Comparison of ENCODE assay signal across 32 mouse cellular contexts in genomic region chr2:17970662-17971061, GRCm38 (mm10). TPM values are rescaled to one million over a fixed set of nuclear protein-coding genes. Genes with fewer than 3 reads are reported as not detected.
DNase-seq lines count a peak whose midpoint lies in the region; ATAC-seq and TF ChIP-seq lines count a peak whose summit lies in the region.
"Had no signal": no experiment of that assay in that cellular context is flagged by ENCODE, and none has a peak within 500 bp of the region (broad histone marks: within the 10 kb centered on the region; RNA-seq: fewer than 3 reads in every experiment).

No protein-coding gene starts in this region.

- H3K36me3 ChIP-seq in hindbrain, embryonic 10.5 days = no peaks in the 10 kb centered on the region
- no peaks in the 10 kb centered on the region for H3K36me3 ChIP-seq in hindbrain, embryonic 11.5 days (ENCODE audit: control insufficient read depth, insufficient read depth, low read length)
- H3K36me3 ChIP-seq in midbrain, embryonic 11.5 days (ENCODE audit: control insufficient read depth, insufficient read depth, low read length) = no peaks in the 10 kb centered on the region
- no peaks in the 10 kb centered on the region for H3K36me3 ChIP-seq in midbrain, embryonic 15.5 days (replicated peaks)
- H3K36me3 ChIP-seq in ES-E14 (ENCODE audit: control insufficient read depth, insufficient read depth, low read length, poor library complexity, severe bottlenecking) = no peaks in the 10 kb centered on the region
- H3K36me3 ChIP-seq: embryonic facial prominence, embryonic 10.5 days; embryonic facial prominence, embryonic 13.5 days; heart, embryonic 10.5 days; heart, embryonic 13.5 days had no signal

- H3K27ac ChIP-seq in hindbrain, embryonic 10.5 days = peak overlapping the region; percentile 70
- no peak overlapping the region for H3K27ac ChIP-seq in hindbrain, embryonic 11.5 days (ENCODE audit: low read depth, low read length)
- no peak overlapping the region for H3K27ac ChIP-seq in midbrain, embryonic 11.5 days (ENCODE audit: low read depth, low read length)
- H3K27ac ChIP-seq in midbrain, embryonic 15.5 days = no peak overlapping the region
- peak overlapping the region; percentile 90; the same call in 1 of the 2 replicates for H3K27ac ChIP-seq in ES-E14 (ENCODE audit: insufficient read depth, low read depth, low read length, poor library complexity, severe bottlenecking)
- H3K27ac ChIP-seq: embryonic facial prominence, embryonic 10.5 days; embryonic facial prominence, embryonic 13.5 days; gastrocnemius, adult 2 months; heart, adult 2 months; heart, embryonic 10.5 days; heart, embryonic 13.5 days; hindbrain, embryonic 14.5 days; hindbrain, postnatal 0 days had no signal

- H3K4me1 ChIP-seq in hindbrain, embryonic 10.5 days (replicated peaks) = peaks cover 43% of the 10 kb centered on the region
- H3K4me1 ChIP-seq in hindbrain, embryonic 11.5 days (replicated peaks; ENCODE audit: control insufficient read depth, insufficient read depth, low read length) = 0 out of 2 replicates have a peak, but pooled peaks cover 2% of the 10 kb centered on the region
- H3K4me1 ChIP-seq in midbrain, embryonic 11.5 days (ENCODE audit: control insufficient read depth, insufficient read depth, low read length) = peaks cover 9% of the 10 kb centered on the region
- H3K4me1 ChIP-seq in midbrain, embryonic 15.5 days = no peaks in the 10 kb centered on the region
- H3K4me1 ChIP-seq in ES-E14 (ENCODE audit: control insufficient read depth in 2 of 2, insufficient read depth in 2 of 2, low read length in 2 of 2, poor library complexity in 1 of 2) = peaks cover 25 to 36% of the 10 kb centered on the region in 2 experiments

- no peak overlapping the region for H3K9ac ChIP-seq in hindbrain, embryonic 11.5 days (ENCODE audit: low read depth, low read length)
- no peak overlapping the region; the same call in 1 of the 2 replicates for H3K9ac ChIP-seq in midbrain, embryonic 11.5 days (ENCODE audit: low read length)
- no peak overlapping the region for H3K9ac ChIP-seq in midbrain, embryonic 15.5 days
- H3K9ac ChIP-seq in ES-E14 (ENCODE audit: insufficient read depth, low read depth, low read length, poor library complexity, severe bottlenecking) = peak overlapping the region; percentile 27; the same call in 1 of the 2 replicates
- H3K9ac ChIP-seq: embryonic facial prominence, embryonic 13.5 days; forebrain, postnatal 0 days; heart, embryonic 13.5 days; hindbrain, embryonic 14.5 days had no signal

- no peaks in the 10 kb centered on the region for H3K9me3 ChIP-seq in hindbrain, embryonic 10.5 days
- no peaks in the 10 kb centered on the region for H3K9me3 ChIP-seq in hindbrain, embryonic 11.5 days (ENCODE audit: control insufficient read depth, low read length)
- no peaks in the 10 kb centered on the region for H3K9me3 ChIP-seq in midbrain, embryonic 11.5 days (ENCODE audit: control insufficient read depth, low read length)
- no peaks in the 10 kb centered on the region for H3K9me3 ChIP-seq in midbrain, embryonic 15.5 days
- no peaks in the 10 kb centered on the region for H3K9me3 ChIP-seq in ES-E14 (ENCODE audit: control insufficient read depth, insufficient read depth, low read depth, low read length)
- H3K9me3 ChIP-seq: embryonic facial prominence, embryonic 10.5 days; heart, embryonic 10.5 days; heart, embryonic 13.5 days had no signal

- no peak overlapping the region for H3K4me3 ChIP-seq in hindbrain, embryonic 10.5 days
- no peak overlapping the region for H3K4me3 ChIP-seq in hindbrain, embryonic 11.5 days (ENCODE audit: low read depth, low read length)
- no peak overlapping the region for H3K4me3 ChIP-seq in midbrain, embryonic 11.5 days (ENCODE audit: low read depth, low read length)
- H3K4me3 ChIP-seq in midbrain, embryonic 15.5 days = no peak overlapping the region
- H3K4me3 ChIP-seq in ES-E14 (ENCODE audit: insufficient read depth in 1 of 2, low read depth in 1 of 2, low read length in 2 of 2, poor library complexity in 1 of 2, severe bottlenecking in 1 of 2) = no peak overlapping the region
- H3K4me3 ChIP-seq: embryonic facial prominence, embryonic 10.5 days; embryonic facial prominence, embryonic 13.5 days; erythroblast, embryonic 14.5 days; gastrocnemius, adult 2 months; heart, adult 2 months; heart, embryonic 10.5 days; heart, embryonic 13.5 days had no signal

- H3K27me3 ChIP-seq in hindbrain, embryonic 10.5 days (ENCODE audit: insufficient read depth, poor library complexity, severe bottlenecking) = no peaks in the 10 kb centered on the region
- H3K27me3 ChIP-seq in hindbrain, embryonic 11.5 days (ENCODE audit: control insufficient read depth, insufficient read depth, low read length) = no peaks in the 10 kb centered on the region
- H3K27me3 ChIP-seq in midbrain, embryonic 11.5 days (ENCODE audit: control insufficient read depth, insufficient read depth, low read length) = no peaks in the 10 kb centered on the region
- no peaks in the 10 kb centered on the region for H3K27me3 ChIP-seq in midbrain, embryonic 15.5 days (replicated peaks)
- H3K27me3 ChIP-seq: embryonic facial prominence, embryonic 13.5 days; heart, embryonic 13.5 days had no signal

- no peak for ATAC-seq in hindbrain, embryonic 11.5 days (ENCODE audit: low FRiP score)
- ATAC-seq in midbrain, embryonic 11.5 days (ENCODE audit: low FRiP score) = peak; percentile 45; the same call in 1 of the 2 replicates
- ATAC-seq in midbrain, embryonic 15.5 days (replicated peaks) = no peak
- ATAC-seq: forebrain, embryonic 14.5 days; forebrain, postnatal 0 days; inflammation-experienced regulatory T-cells, adult 6 months; intestine, embryonic 16.5 days had no signal

- DNase-seq in embryo, embryonic 9.5 days (ENCODE audit: extremely low spot score) = peak; percentile 17
- no peak for DNase-seq in embryo, embryonic 10 days (ENCODE audit: low spot score)
- no peak for DNase-seq in hindbrain, embryonic 10.5 days (ENCODE audit: low spot score)
- DNase-seq in hindbrain, embryonic 11.5 days (ENCODE audit: low spot score) = no peak
- DNase-seq in midbrain, embryonic 11.5 days (ENCODE audit: low spot score, missing footprints) = peak; percentile 67
- DNase-seq in ES-E14 (ENCODE audit: low read depth, low spot score) = no peak
- no peak for DNase-seq in gastrocnemius, postnatal 14 days
- DNase-seq: adrenal gland, postnatal 10 days; adrenal gland, postnatal 36 days; cerebellum, adult 18-20 months; cerebellum, adult 9-10 months; cerebellum, postnatal 14 days; forebrain, postnatal 0 days; gastrocnemius, adult 2 months; gastrocnemius, postnatal 25 days; heart, adult 2 months had no signal

- 12% methylated on average over 1 of the region's 1 CpGs for WGBS in hindbrain, embryonic 10.5 days
- WGBS in hindbrain, embryonic 11.5 days = 4% methylated on average over 1 of the region's 1 CpGs
- 17% methylated on average over 1 of the region's 1 CpGs for WGBS in midbrain, embryonic 11.5 days
- WGBS in midbrain, embryonic 15.5 days = 25% methylated on average over 1 of the region's 1 CpGs

- intact Hi-C loops in gastrocnemius, postnatal 14 days (cut with DNase I; ENCODE audit: low total_unique reads) = no loop called here

- in situ Hi-C loops in ES-E14 (cut with MboI; ENCODE audit: low sequenced_read_pairs in 2 of 2, unreplicated experiment in 2 of 2) = no loop called here

- H3K4me2 ChIP-seq in hindbrain, embryonic 11.5 days (replicated peaks; ENCODE audit: low read depth, low read length) = no peak overlapping the region
- H3K4me2 ChIP-seq in midbrain, embryonic 11.5 days = no peak overlapping the region
- no peak overlapping the region for H3K4me2 ChIP-seq in midbrain, embryonic 15.5 days
- H3K4me2 ChIP-seq: embryonic facial prominence, embryonic 13.5 days; heart, embryonic 13.5 days; hindbrain, embryonic 14.5 days had no signal

TF ChIP-seq in ES-E14, 5 proteins besides CTCF, POLR2A, EP300 and RAD21:
- TF ChIP-seq CHD2 (IDR thresholded peaks at IDR 0.05; ENCODE audit: low read depth, low read length) (no peak), HCFC1 (IDR thresholded peaks at IDR 0.05; ENCODE audit: borderline replicate concordance, insufficient read depth, low read length) (no peak), ZC3H11A (IDR thresholded peaks at IDR 0.05; ENCODE audit: borderline replicate concordance, low read depth, low read length) (no peak), MAFK (IDR thresholded peaks at IDR 0.05; ENCODE audit: insufficient read depth, low read depth, low read length) (no peak), ZNF384 (IDR thresholded peaks at IDR 0.05; ENCODE audit: low read depth, low read length) (no peak)

RNA-seq across cellular contexts. Expression of gene H2al2a, which starts 26.1 kb away (rescaled TPM):
- not detected in 2 replicates for polyA plus RNA-seq in hindbrain, embryonic 10.5 days (2016; fragmentation: Nextera tagmentation; extraction: Ambion mirVana)
- not detected in 2 replicates for polyA plus RNA-seq in hindbrain, embryonic 11.5 days (2014; fragmentation: Nextera tagmentation; extraction: Ambion mirVana)
- not detected in 2 replicates for polyA plus RNA-seq in midbrain, embryonic 11.5 days (2014; fragmentation: Nextera tagmentation; extraction: Ambion mirVana)
- not detected in 2 replicates for polyA plus RNA-seq in midbrain, embryonic 15.5 days (2015; fragmentation: Nextera tagmentation; extraction: Ambion mirVana)
- not detected in 2 replicates for total RNA-seq in ES-E14 (2012; rRNA removed)
- total RNA-seq in gastrocnemius, postnatal 14 days (2021) = not detected
- total RNA-seq: adrenal gland, adult 18-20 months; adrenal gland, postnatal 10 days; adrenal gland, postnatal 36 days; forebrain, postnatal 0 days; gastrocnemius, adult 2 months; gastrocnemius, postnatal 25 days; heart, adult 2 months; heart, postnatal 25 days; hematopoietic stem cell, adult 5-6 weeks; hindbrain, postnatal 0 days had no signal
- polyA plus RNA-seq: embryonic facial prominence, embryonic 10.5 days; embryonic facial prominence, embryonic 13.5 days; erythroblast, embryonic 14.5 days; forebrain, embryonic 14.5 days; forebrain, postnatal 0 days; frontal cortex, adult 2 months; heart, embryonic 10.5 days; heart, embryonic 13.5 days; heart, embryonic 16.5 days; hindbrain, embryonic 14.5 days; hindbrain, postnatal 0 days; inflammation-experienced regulatory T-cells, adult 6 months; intestine, embryonic 16.5 days had no signal

Comparison
In these comparisons a context has a peak if more than half of its experiments do, and no peak if none do; other contexts are left out.
1. DNase-seq: peak in embryo, embryonic 9.5 days (single experiment) and midbrain, embryonic 11.5 days (single experiment); none in embryo, embryonic 10 days (single experiment), hindbrain, embryonic 10.5 days (single experiment), hindbrain, embryonic 11.5 days (single experiment), ES-E14 (single experiment) and gastrocnemius, postnatal 14 days (single experiment).
2. H3K27ac ChIP-seq: peak in hindbrain, embryonic 10.5 days (single experiment) and ES-E14 (single experiment); none in hindbrain, embryonic 11.5 days (single experiment), midbrain, embryonic 11.5 days (single experiment) and midbrain, embryonic 15.5 days (single experiment).